Mouse (Mus musculus): Measurements from ENCODE around the gene 3110040M04Rik. TPM values are rescaled to one million over a fixed set of nuclear protein-coding genes. Genes with fewer than 3 reads are reported as not detected.

3110040M04Rik gene
- total RNA-seq, 1 experiment, result 0.62 TPM

DNA sequence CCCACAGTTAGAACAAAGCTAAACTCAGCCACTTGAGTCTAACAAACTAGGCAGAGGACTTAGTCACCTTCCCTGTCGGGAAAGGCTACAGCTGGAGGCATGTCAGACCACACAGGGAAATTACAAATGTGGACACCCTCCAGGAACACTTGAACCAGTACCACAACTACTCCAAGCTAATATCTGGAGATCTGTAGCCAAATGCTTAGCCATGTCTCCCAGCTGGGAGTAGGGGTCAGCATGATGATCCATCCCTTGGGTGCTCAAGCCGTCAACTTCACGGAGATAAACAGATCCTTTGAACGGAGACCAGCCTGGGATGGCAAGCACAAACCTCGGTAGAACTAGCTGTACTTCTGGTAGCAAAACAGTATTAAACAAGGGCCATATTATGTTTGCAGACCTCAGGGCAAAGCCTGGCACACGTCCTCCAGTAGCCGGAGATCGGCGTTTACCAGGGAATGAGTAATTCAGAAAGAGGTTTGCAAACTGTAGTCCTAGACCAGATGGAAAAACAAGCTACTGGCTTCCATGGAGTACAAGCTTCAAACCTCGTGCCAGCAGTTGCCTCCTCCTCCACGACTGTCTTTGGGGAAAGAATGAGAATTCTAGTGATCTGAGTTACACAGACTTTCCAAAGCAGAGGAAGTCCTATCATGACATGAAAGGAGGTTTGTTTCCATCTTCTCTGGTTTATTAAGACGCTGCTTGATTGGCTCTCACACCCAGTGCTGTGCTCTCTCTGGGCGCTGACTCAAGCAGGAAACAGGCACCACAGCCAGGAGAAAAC lies 32.4 kb downstream of the 3110040M04Rik start:
- peaks cover 1 to 12% of the 10 kb centered on the region in 2 experiments; a peak in 2 of 4 replicates for H3K4me1 ChIP-seq (ENCODE audit: control insufficient read depth in 2 of 2, insufficient read depth in 2 of 2, low read length in 2 of 2, poor library complexity in 1 of 2)
- no peak for DNase-seq (ENCODE audit: low read depth, low spot score)
- H3K36me3 ChIP-seq (ENCODE audit: control insufficient read depth, insufficient read depth, low read length, poor library complexity, severe bottlenecking), result no peaks in the 10 kb centered on the region
- no peak overlapping the region for H3K27ac ChIP-seq (ENCODE audit: insufficient read depth, low read depth, low read length, poor library complexity, severe bottlenecking)
- H3K4me3 ChIP-seq (ENCODE audit: insufficient read depth in 1 of 2, low read depth in 1 of 2, low read length in 2 of 2, poor library complexity in 1 of 2, severe bottlenecking in 1 of 2), result no peak overlapping the region
- in situ Hi-C loops (cut with MboI; ENCODE audit: low sequenced_read_pairs in 2 of 2, unreplicated experiment in 2 of 2), result no loop called here
- no peak overlapping the region for H3K9ac ChIP-seq (ENCODE audit: insufficient read depth, low read depth, low read length, poor library complexity, severe bottlenecking)
- TF ChIP-seq HCFC1 (IDR thresholded peaks at IDR 0.05; ENCODE audit: borderline replicate concordance, insufficient read depth, low read length) (no peak), ZNF384 (IDR thresholded peaks at IDR 0.05; ENCODE audit: low read depth, low read length) (no peak), ZC3H11A (IDR thresholded peaks at IDR 0.05; ENCODE audit: borderline replicate concordance, low read depth, low read length) (no peak), CHD2 (IDR thresholded peaks at IDR 0.05; ENCODE audit: low read depth, low read length) (no peak), MAFK (IDR thresholded peaks at IDR 0.05; ENCODE audit: insufficient read depth, low read depth, low read length) (no peak)
- no peaks in the 10 kb centered on the region for H3K9me3 ChIP-seq (ENCODE audit: control insufficient read depth, insufficient read depth, low read depth, low read length)

DNA sequence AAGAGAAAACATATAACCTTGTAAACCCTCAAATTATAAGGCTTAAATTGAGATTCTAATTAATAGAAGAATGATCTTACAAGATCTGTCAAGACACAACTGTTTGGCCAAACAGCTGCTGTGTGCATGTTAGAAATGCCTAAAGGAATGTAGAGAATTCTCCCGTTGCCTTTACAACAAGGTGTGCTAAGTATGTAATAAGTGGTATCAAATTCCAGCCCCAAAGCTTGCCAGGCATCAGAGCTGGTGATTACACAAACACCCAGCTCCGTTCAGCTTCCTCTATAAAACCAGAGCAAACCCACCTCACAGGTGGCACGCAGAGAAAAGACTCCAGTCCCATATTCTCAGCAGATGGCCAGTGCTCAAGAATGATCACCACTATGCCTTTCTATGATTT lies 33.9 kb downstream of the 3110040M04Rik start:
- Histone ChIP-seq H3K9ac (ENCODE audit: insufficient read depth, low read depth, low read length, poor library complexity, severe bottlenecking) (no peak overlapping the region), H3K27ac (ENCODE audit: insufficient read depth, low read depth, low read length, poor library complexity, severe bottlenecking) (no peak overlapping the region), H3K4me1 (ENCODE audit: control insufficient read depth in 2 of 2, insufficient read depth in 2 of 2, low read length in 2 of 2, poor library complexity in 1 of 2) (peaks cover 1 to 12% of the 10 kb centered on the region in 2 experiments; a peak in 2 of 4 replicates), H3K4me3 (ENCODE audit: insufficient read depth in 1 of 2, low read depth in 1 of 2, low read length in 2 of 2, poor library complexity in 1 of 2, severe bottlenecking in 1 of 2) (no peak overlapping the region), H3K9me3 (ENCODE audit: control insufficient read depth, insufficient read depth, low read depth, low read length) (no peaks in the 10 kb centered on the region), H3K36me3 (ENCODE audit: control insufficient read depth, insufficient read depth, low read length, poor library complexity, severe bottlenecking) (no peaks in the 10 kb centered on the region)
- DNase-seq (ENCODE audit: low read depth, low spot score), result no peak
- in situ Hi-C loops (cut with MboI; ENCODE audit: low sequenced_read_pairs in 2 of 2, unreplicated experiment in 2 of 2), result no loop called here
- TF ChIP-seq ZC3H11A (IDR thresholded peaks at IDR 0.05; ENCODE audit: borderline replicate concordance, low read depth, low read length) (no peak), MAFK (IDR thresholded peaks at IDR 0.05; ENCODE audit: insufficient read depth, low read depth, low read length) (no peak), HCFC1 (IDR thresholded peaks at IDR 0.05; ENCODE audit: borderline replicate concordance, insufficient read depth, low read length) (no peak), CHD2 (IDR thresholded peaks at IDR 0.05; ENCODE audit: low read depth, low read length) (no peak), ZNF384 (IDR thresholded peaks at IDR 0.05; ENCODE audit: low read depth, low read length) (no peak)

DNA sequence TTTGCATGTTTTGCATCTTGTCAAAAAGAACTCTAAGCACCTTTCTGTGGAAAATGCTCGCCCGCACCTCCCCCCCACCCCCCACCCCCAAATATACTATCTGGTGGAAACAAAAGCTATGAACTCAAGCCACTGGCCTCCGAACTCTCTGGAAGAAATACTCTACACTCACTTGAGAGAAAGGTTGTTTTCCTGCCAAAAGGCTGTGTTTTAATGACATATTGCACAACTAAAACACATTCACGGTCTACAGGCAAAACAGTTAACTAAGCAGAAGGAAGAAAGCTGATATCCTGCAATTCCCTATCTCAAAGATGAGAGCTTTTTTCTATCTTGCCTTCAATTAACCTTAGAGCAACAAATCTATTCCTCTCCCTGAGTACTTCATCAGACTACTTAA lies 39.4 kb downstream of the 3110040M04Rik start:
- no peaks in the 10 kb centered on the region for H3K36me3 ChIP-seq (ENCODE audit: control insufficient read depth, insufficient read depth, low read length, poor library complexity, severe bottlenecking)
- in situ Hi-C loops (cut with MboI; ENCODE audit: low sequenced_read_pairs in 2 of 2, unreplicated experiment in 2 of 2), result no loop called here
- no peak for DNase-seq (ENCODE audit: low read depth, low spot score)
- H3K4me3 ChIP-seq (ENCODE audit: insufficient read depth in 1 of 2, low read depth in 1 of 2, low read length in 2 of 2, poor library complexity in 1 of 2, severe bottlenecking in 1 of 2), result no peak overlapping the region
- TF ChIP-seq MAFK (IDR thresholded peaks at IDR 0.05; ENCODE audit: insufficient read depth, low read depth, low read length) (no peak), HCFC1 (IDR thresholded peaks at IDR 0.05; ENCODE audit: borderline replicate concordance, insufficient read depth, low read length) (no peak), ZC3H11A (IDR thresholded peaks at IDR 0.05; ENCODE audit: borderline replicate concordance, low read depth, low read length) (no peak), ZNF384 (IDR thresholded peaks at IDR 0.05; ENCODE audit: low read depth, low read length) (no peak), CHD2 (IDR thresholded peaks at IDR 0.05; ENCODE audit: low read depth, low read length) (no peak)
- no peak overlapping the region for H3K27ac ChIP-seq (ENCODE audit: insufficient read depth, low read depth, low read length, poor library complexity, severe bottlenecking)
- no peak overlapping the region for H3K9ac ChIP-seq (ENCODE audit: insufficient read depth, low read depth, low read length, poor library complexity, severe bottlenecking)
- peaks cover 6 to 7% of the 10 kb centered on the region in 2 experiments; a peak in 1 of 4 replicates for H3K4me1 ChIP-seq (ENCODE audit: control insufficient read depth in 2 of 2, insufficient read depth in 2 of 2, low read length in 2 of 2, poor library complexity in 1 of 2)
- no peaks in the 10 kb centered on the region for H3K9me3 ChIP-seq (ENCODE audit: control insufficient read depth, insufficient read depth, low read depth, low read length)

DNA sequence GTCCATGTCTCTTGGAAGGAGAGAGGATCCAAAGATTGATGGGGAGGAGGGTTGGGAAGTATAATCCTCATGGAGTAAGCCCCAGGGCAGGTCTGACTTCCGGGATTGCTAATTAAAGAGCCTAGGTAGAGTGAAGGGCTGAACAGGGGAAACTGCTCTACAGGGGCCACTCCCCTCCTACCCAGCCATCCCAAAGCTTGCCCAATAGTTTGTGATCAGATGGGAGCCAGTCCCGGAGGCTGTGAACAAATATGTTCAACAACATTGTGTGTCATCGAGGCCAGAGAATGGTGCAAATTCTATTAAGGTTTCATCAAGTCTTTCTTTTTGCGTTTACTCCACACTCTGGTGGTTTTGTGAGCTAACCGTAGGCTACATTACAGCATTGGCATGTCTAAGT lies 40.1 kb downstream of the 3110040M04Rik start:
- in situ Hi-C loops (cut with MboI; ENCODE audit: low sequenced_read_pairs in 2 of 2, unreplicated experiment in 2 of 2), result no loop called here
- no peak overlapping the region for H3K4me3 ChIP-seq (ENCODE audit: insufficient read depth in 1 of 2, low read depth in 1 of 2, low read length in 2 of 2, poor library complexity in 1 of 2, severe bottlenecking in 1 of 2)
- TF ChIP-seq ZNF384 (IDR thresholded peaks at IDR 0.05; ENCODE audit: low read depth, low read length) (no peak), CHD2 (IDR thresholded peaks at IDR 0.05; ENCODE audit: low read depth, low read length) (no peak)
- H3K9me3 ChIP-seq (ENCODE audit: control insufficient read depth, insufficient read depth, low read depth, low read length), result no peaks in the 10 kb centered on the region
- H3K27ac ChIP-seq (ENCODE audit: insufficient read depth, low read depth, low read length, poor library complexity, severe bottlenecking), result no peak overlapping the region
- H3K36me3 ChIP-seq (ENCODE audit: control insufficient read depth, insufficient read depth, low read length, poor library complexity, severe bottlenecking), result no peaks in the 10 kb centered on the region
- no peak overlapping the region for H3K9ac ChIP-seq (ENCODE audit: insufficient read depth, low read depth, low read length, poor library complexity, severe bottlenecking)
- DNase-seq (ENCODE audit: low read depth, low spot score), result no peak
- H3K4me1 ChIP-seq (ENCODE audit: control insufficient read depth in 2 of 2, insufficient read depth in 2 of 2, low read length in 2 of 2, poor library complexity in 1 of 2), result peaks cover 6 to 7% of the 10 kb centered on the region in 2 experiments; a peak in 1 of 4 replicates

All from ES-E14 (cell line).